Mouse (Mus musculus) stomach, postnatal 0 days (tissue): ENCODE measurements around the gene Camk2g.
A peak's percentile ranks its signal among the peaks of the same experiment; 100 is the strongest.

Source experiments
- CTCF ChIP-seq: IDR thresholded peaks from 2 replicates; pipeline ENCODE4 v1.5.1; 2016; ENCODE audit warnings: antibody characterized with exemption, low read depth, mild to moderate bottlenecking, moderate library complexity
- EP300 ChIP-seq: optimal IDR thresholded peaks from 2 replicates; pipeline ENCODE3; 2016; ENCODE audit warnings: antibody characterized with exemption

GRCm38 (mm10) chr14:20733952-20734774 lies 59.7 kb downstream of the Camk2g start, which contains the start of gene Ndst2:
- peak; percentile 36; the same call in 1 of the 2 replicates for TF ChIP-seq CTCF
- TF ChIP-seq EP300: no peak
